Mouse (Mus musculus): ENCODE measurements around the gene Gm43720. TPM values are rescaled to one million over a fixed set of nuclear protein-coding genes. Genes with fewer than 3 reads are reported as not detected.

Gm43720 gene
- polyA plus RNA-seq, 1 experiment from 2014 or later = 0.10 TPM

GRCm38 (mm10) chr5:138280425-138280768 lies 639 bp upstream of the Gm43720 start:
- Histone ChIP-seq H3K4me1 (replicated peaks; ENCODE audit: control insufficient read depth, insufficient read depth, low read length) (peaks cover 41% of the 10 kb centered on the region), H3K27ac (ENCODE audit: low read length) (no peak overlapping the region), H3K9me3 (ENCODE audit: control insufficient read depth, low read length) (peaks cover 7% of the 10 kb centered on the region), H3K27me3 (replicated peaks; ENCODE audit: control insufficient read depth, insufficient read depth, low read length) (0 out of 2 replicates have a peak, but pooled peaks cover 2% of the 10 kb centered on the region), H3K4me2 (ENCODE audit: low read length) (peak overlapping the region; percentile 93), H3K9ac (replicated peaks; ENCODE audit: low read depth, low read length) (peak overlapping the region; percentile 39; the same call in 1 of the 2 replicates), H3K4me3 (replicated peaks; ENCODE audit: low read length) (peak overlapping the region; percentile 82), H3K36me3 (ENCODE audit: control insufficient read depth, insufficient read depth) (0 out of 2 replicates have a peak, but pooled peaks cover 8% of the 10 kb centered on the region)
- no peak for ATAC-seq
- 27% methylated on average over 26 of the region's 26 CpGs for WGBS

- 88% methylated on average over 7 of the region's 7 CpGs for WGBS
- peaks cover 59% of the 10 kb centered on the region for H3K4me1 ChIP-seq (replicated peaks; ENCODE audit: control insufficient read depth, insufficient read depth, low read length)
- peak overlapping the region; percentile 86 for H3K9ac ChIP-seq (replicated peaks; ENCODE audit: low read depth, low read length)
- no peak for ATAC-seq
- H3K4me2 ChIP-seq (ENCODE audit: low read length) = peak overlapping the region; percentile 93
- 0 out of 2 replicates have a peak, but pooled peaks cover 2% of the 10 kb centered on the region for H3K27me3 ChIP-seq (replicated peaks; ENCODE audit: control insufficient read depth, insufficient read depth, low read length)
- H3K4me3 ChIP-seq (replicated peaks; ENCODE audit: low read length) = peak overlapping the region; percentile 82
- H3K36me3 ChIP-seq (ENCODE audit: control insufficient read depth, insufficient read depth) = 0 out of 2 replicates have a peak, but pooled peaks cover 13% of the 10 kb centered on the region
- peaks cover 7% of the 10 kb centered on the region for H3K9me3 ChIP-seq (ENCODE audit: control insufficient read depth, low read length)
- no peak overlapping the region for H3K27ac ChIP-seq (ENCODE audit: low read length)
These were observed 1.8 kb downstream of the Gm43720 start for GRCm38 (mm10) chr5:138277994-138278393.

- H3K4me1 ChIP-seq (replicated peaks; ENCODE audit: control insufficient read depth, insufficient read depth, low read length) = peaks cover 65% of the 10 kb centered on the region
These were observed 4.3 kb downstream of the Gm43720 start for GRCm38 (mm10) chr5:138275216-138276050.

GRCm38 (mm10) chr5:138274186-138274585 lies 5.6 kb downstream of the Gm43720 start:
- 55% methylated on average over 7 of the region's 8 CpGs for WGBS
- Histone ChIP-seq H3K9me3 (ENCODE audit: control insufficient read depth, low read length) (no peaks in the 10 kb centered on the region), H3K36me3 (ENCODE audit: control insufficient read depth, insufficient read depth) (0 out of 2 replicates have a peak, but pooled peaks cover 13% of the 10 kb centered on the region), H3K27ac (ENCODE audit: low read length) (no peak overlapping the region), H3K27me3 (replicated peaks; ENCODE audit: control insufficient read depth, insufficient read depth, low read length) (no peaks in the 10 kb centered on the region; the same call in 1 of the 2 replicates), H3K4me3 (replicated peaks; ENCODE audit: low read length) (no peak overlapping the region), H3K9ac (replicated peaks; ENCODE audit: low read depth, low read length) (no peak overlapping the region), H3K4me1 (replicated peaks; ENCODE audit: control insufficient read depth, insufficient read depth, low read length) (peaks cover 62% of the 10 kb centered on the region), H3K4me2 (ENCODE audit: low read length) (no peak overlapping the region)
- no peak for ATAC-seq

More at GRCm38 (mm10) chr5:138275216-138276050, 4.3 kb downstream of the Gm43720 start:
- Histone ChIP-seq H3K36me3 (ENCODE audit: control insufficient read depth, insufficient read depth) (0 out of 2 replicates have a peak, but pooled peaks cover 13% of the 10 kb centered on the region), H3K27me3 (replicated peaks; ENCODE audit: control insufficient read depth, insufficient read depth, low read length) (no peaks in the 10 kb centered on the region; the same call in 1 of the 2 replicates), H3K9ac (replicated peaks; ENCODE audit: low read depth, low read length) (peak overlapping the region; percentile 61), H3K9me3 (ENCODE audit: control insufficient read depth, low read length) (peaks cover 2% of the 10 kb centered on the region), H3K27ac (ENCODE audit: low read length) (no peak overlapping the region), H3K4me3 (replicated peaks; ENCODE audit: low read length) (peak overlapping the region; percentile 45), H3K4me2 (ENCODE audit: low read length) (peak overlapping the region; percentile 75)
- ATAC-seq = no peak
- WGBS = 11% methylated on average over 41 of the region's 41 CpGs

GRCm38 (mm10) chr5:138272409-138272923 lies 7.3 kb downstream of the Gm43720 start, which contains the start of gene Gal3st4:
Gene Gal3st4 (minus strand): TSS chr5:138272840.
- H3K4me2 ChIP-seq (ENCODE audit: low read length) = peak within 1 kb of the TSS; percentile 4; the same call in 1 of the 2 replicates
- peak; percentile 20; the same call in 1 of the 2 replicates for ATAC-seq
- H3K9me3 ChIP-seq (ENCODE audit: control insufficient read depth, low read length) = no peaks in the 10 kb centered on the region
- no peak within 1 kb of the TSS for H3K27ac ChIP-seq (ENCODE audit: low read length)
- no peak within 1 kb of the TSS for H3K4me3 ChIP-seq (replicated peaks; ENCODE audit: low read length)
- 2% methylated on average over 12 of the region's 12 CpGs for WGBS
- 0 out of 2 replicates have a peak, but pooled peaks cover 10% of the 10 kb centered on the region for H3K36me3 ChIP-seq (ENCODE audit: control insufficient read depth, insufficient read depth)
- H3K4me1 ChIP-seq (replicated peaks; ENCODE audit: control insufficient read depth, insufficient read depth, low read length) = peaks cover 45% of the 10 kb centered on the region
- no peak within 1 kb of the TSS; the same call in 1 of the 2 replicates for H3K9ac ChIP-seq (replicated peaks; ENCODE audit: low read depth, low read length)
- H3K27me3 ChIP-seq (replicated peaks; ENCODE audit: control insufficient read depth, insufficient read depth, low read length) = no peaks in the 10 kb centered on the region; the same call in 1 of the 2 replicates

- peaks cover 5% of the 10 kb centered on the region; the same call in 1 of the 2 replicates for H3K36me3 ChIP-seq (ENCODE audit: control insufficient read depth, insufficient read depth)
- ATAC-seq = no peak
- H3K4me3 ChIP-seq (replicated peaks; ENCODE audit: low read length) = no peak overlapping the region
- no peak overlapping the region for H3K9ac ChIP-seq (replicated peaks; ENCODE audit: low read depth, low read length)
- H3K4me1 ChIP-seq (replicated peaks; ENCODE audit: control insufficient read depth, insufficient read depth, low read length) = peaks cover 33% of the 10 kb centered on the region
- H3K9me3 ChIP-seq (ENCODE audit: control insufficient read depth, low read length) = no peaks in the 10 kb centered on the region
- H3K4me2 ChIP-seq (ENCODE audit: low read length) = no peak overlapping the region
- no peak overlapping the region for H3K27ac ChIP-seq (ENCODE audit: low read length)
- no peaks in the 10 kb centered on the region; the same call in 1 of the 2 replicates for H3K27me3 ChIP-seq (replicated peaks; ENCODE audit: control insufficient read depth, insufficient read depth, low read length)
- WGBS = 50% methylated on average over 3 of the region's 3 CpGs
These were observed 8.5 kb downstream of the Gm43720 start for GRCm38 (mm10) chr5:138271232-138271631.

GRCm38 (mm10) chr5:138268980-138269379 lies 10.8 kb downstream of the Gm43720 start:
- WGBS = 82% methylated on average over 4 of the region's 4 CpGs
- Histone ChIP-seq H3K4me2 (ENCODE audit: low read length) (no peak overlapping the region), H3K9ac (replicated peaks; ENCODE audit: low read depth, low read length) (no peak overlapping the region), H3K27ac (ENCODE audit: low read length) (no peak overlapping the region), H3K36me3 (ENCODE audit: control insufficient read depth, insufficient read depth) (peaks cover under 1% of the 10 kb centered on the region; the same call in 1 of the 2 replicates), H3K4me3 (replicated peaks; ENCODE audit: low read length) (no peak overlapping the region), H3K27me3 (replicated peaks; ENCODE audit: control insufficient read depth, insufficient read depth, low read length) (no peaks in the 10 kb centered on the region; the same call in 1 of the 2 replicates), H3K4me1 (replicated peaks; ENCODE audit: control insufficient read depth, insufficient read depth, low read length) (peaks cover 21% of the 10 kb centered on the region), H3K9me3 (ENCODE audit: control insufficient read depth, low read length) (no peaks in the 10 kb centered on the region)
- no peak for ATAC-seq

GRCm38 (mm10) chr5:138267114-138267513 lies 12.6 kb downstream of the Gm43720 start:
- no peak for ATAC-seq
- 89% methylated on average over 3 of the region's 3 CpGs for WGBS
- no peak overlapping the region for H3K4me2 ChIP-seq (ENCODE audit: low read length)
- H3K27me3 ChIP-seq (replicated peaks; ENCODE audit: control insufficient read depth, insufficient read depth, low read length) = no peaks in the 10 kb centered on the region; the same call in 1 of the 2 replicates
- peaks cover 20% of the 10 kb centered on the region for H3K4me1 ChIP-seq (replicated peaks; ENCODE audit: control insufficient read depth, insufficient read depth, low read length)
- no peaks in the 10 kb centered on the region; the same call in 1 of the 2 replicates for H3K36me3 ChIP-seq (ENCODE audit: control insufficient read depth, insufficient read depth)
- no peak overlapping the region for H3K9ac ChIP-seq (replicated peaks; ENCODE audit: low read depth, low read length)
- H3K4me3 ChIP-seq (replicated peaks; ENCODE audit: low read length) = no peak overlapping the region
- H3K9me3 ChIP-seq (ENCODE audit: control insufficient read depth, low read length) = no peaks in the 10 kb centered on the region
- H3K27ac ChIP-seq (ENCODE audit: low read length) = no peak overlapping the region

GRCm38 (mm10) chr5:138265712-138266111 lies 14.0 kb downstream of the Gm43720 start:
- H3K27me3 ChIP-seq (replicated peaks; ENCODE audit: control insufficient read depth, insufficient read depth, low read length) = no peaks in the 10 kb centered on the region
- WGBS = 97% methylated on average over 4 of the region's 4 CpGs
- peaks cover 3% of the 10 kb centered on the region for H3K36me3 ChIP-seq (ENCODE audit: control insufficient read depth, insufficient read depth)
- H3K9me3 ChIP-seq (ENCODE audit: control insufficient read depth, low read length) = no peaks in the 10 kb centered on the region
- no peak overlapping the region for H3K4me2 ChIP-seq (ENCODE audit: low read length)
- H3K27ac ChIP-seq (ENCODE audit: low read length) = no peak overlapping the region
- peaks cover 20% of the 10 kb centered on the region for H3K4me1 ChIP-seq (replicated peaks; ENCODE audit: control insufficient read depth, insufficient read depth, low read length)
- no peak overlapping the region for H3K4me3 ChIP-seq (replicated peaks; ENCODE audit: low read length)
- ATAC-seq = no peak
- H3K9ac ChIP-seq (replicated peaks; ENCODE audit: low read depth, low read length) = no peak overlapping the region
